Mouse (Mus musculus) testis, adult 2 months (tissue): ENCODE measurements at regions not wholly inside any gene's neighbourhood (a gene's known extent, or its start where the extent isn't known, plus 50 kb on each side); places are given as distances from the start of the nearest gene placed in this dataset.

Source experiments
- CTCF ChIP-seq: fragments of 200-500 bp; IDR thresholded peaks from 2 replicates; pipeline ENCODE4 v1.5.1; 2012; ENCODE audit warnings: low read depth, mild to moderate bottlenecking, inconsistent platforms, low read length, moderate library complexity; ENCODE audit not compliant: control insufficient read depth, insufficient read depth, insufficient replicate concordance
- POLR2A ChIP-seq: fragments of 200-500 bp; IDR thresholded peaks from 2 replicates; pipeline ENCODE4 v1.6.1; 2012; ENCODE audit warnings: low read depth, mild to moderate bottlenecking, inconsistent platforms, low read length, moderate library complexity; ENCODE audit not compliant: control insufficient read depth

DNA sequence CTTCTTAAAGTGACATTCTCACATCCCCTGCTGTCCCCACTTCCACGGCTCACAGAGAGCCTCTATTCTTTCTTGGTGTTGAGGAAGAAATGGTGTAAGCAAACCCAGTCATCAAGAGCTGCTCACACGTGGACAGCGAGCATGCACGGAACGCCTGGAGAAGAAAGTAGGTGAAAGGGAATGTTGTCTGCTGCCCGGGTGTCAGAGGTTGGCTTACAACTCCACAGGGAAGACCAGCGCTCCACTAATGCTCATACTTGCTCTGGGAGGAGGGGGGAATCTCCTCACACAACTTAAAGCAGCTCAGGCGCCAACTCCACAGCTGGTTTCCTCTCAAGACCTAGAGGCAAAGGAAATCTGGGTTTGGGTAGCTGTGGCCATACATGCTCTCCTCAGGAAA lies 102.4 kb upstream of the Slc44a1 start:
- no peak for TF ChIP-seq CTCF
- no peak for TF ChIP-seq POLR2A
